Mouse (Mus musculus): ENCODE measurements at regions not wholly inside any gene's neighbourhood (a gene's known extent, or its start where the extent isn't known, plus 50 kb on each side); places are given as distances from the start of the nearest gene placed in this dataset.

DNA sequence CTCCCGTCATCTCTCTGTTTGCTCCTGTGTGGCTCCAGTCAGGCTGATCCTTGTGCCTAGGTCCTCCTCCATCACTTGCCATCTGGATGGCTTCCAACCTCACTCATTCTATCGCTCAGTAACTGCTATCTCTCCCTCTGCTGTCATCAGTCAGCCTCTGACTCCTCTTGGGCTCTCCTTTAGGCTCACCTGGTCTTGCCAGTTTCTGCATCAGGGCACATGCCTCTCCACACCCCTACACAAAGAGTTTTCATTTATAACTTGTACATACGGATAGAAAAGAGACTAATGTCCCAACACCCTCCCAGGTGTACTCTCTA is 2664.7 kb upstream of the Lrrc6 start:
- Histone ChIP-seq H3K27ac (no peak overlapping the region), H3K36me3 (no peaks in the 10 kb centered on the region), H3K4me2 (replicated peaks) (no peak overlapping the region), H3K9ac (no peak overlapping the region), H3K4me1 (no peaks in the 10 kb centered on the region), H3K27me3 (no peaks in the 10 kb centered on the region), H3K4me3 (no peak overlapping the region), H3K9me3 (no peaks in the 10 kb centered on the region)
- WGBS, result 79% methylated on average over 3 of the region's 3 CpGs
- ATAC-seq (ENCODE audit: insufficient number of reproducible peaks, insufficient read depth, low FRiP score, low TSS enrichment), result no peak

DNA sequence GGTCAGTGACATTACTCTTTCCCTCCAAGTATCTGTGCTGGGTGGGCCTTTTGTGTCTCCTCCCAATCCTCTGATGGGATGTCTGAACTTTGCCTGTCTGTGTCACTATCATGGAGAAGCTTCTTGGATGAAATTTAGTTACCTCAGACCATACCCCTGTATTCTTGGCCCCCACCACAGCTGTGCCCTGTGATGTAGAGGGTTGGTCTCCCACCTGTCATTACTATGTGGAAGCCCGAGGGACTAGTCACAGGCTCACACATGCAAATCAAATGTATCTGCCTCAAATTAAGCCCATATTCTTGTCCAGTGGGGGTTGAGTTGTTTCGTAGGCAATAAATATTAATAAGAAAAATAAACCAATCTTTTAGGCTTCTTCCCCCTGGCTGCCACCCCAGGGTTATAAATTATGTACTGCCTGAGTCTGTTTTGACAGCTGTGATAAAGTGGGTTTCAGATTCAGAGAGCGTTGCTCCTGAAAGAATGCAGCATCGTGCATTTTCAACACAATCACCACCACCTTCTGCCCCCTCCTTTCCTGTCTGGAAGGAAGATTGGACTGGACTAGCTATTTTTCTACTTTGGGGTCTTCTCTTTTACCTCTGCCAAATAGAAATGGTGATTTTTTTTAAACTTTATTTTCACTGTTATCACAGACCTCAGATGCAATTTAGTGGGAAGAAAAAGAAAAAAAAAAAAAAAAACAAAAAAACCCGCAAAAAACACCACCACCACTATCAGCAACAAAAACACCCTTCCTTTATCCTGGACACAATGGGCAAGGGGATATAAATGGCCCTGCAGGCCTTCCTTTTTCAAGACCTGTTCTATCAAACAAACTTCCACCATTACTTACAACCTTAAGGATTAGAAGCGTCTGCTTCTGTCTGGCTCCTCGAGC is 2664.1 kb upstream of the Lrrc6 start:
- H3K27me3 ChIP-seq, result no peaks in the 10 kb centered on the region
- no peak overlapping the region for H3K4me2 ChIP-seq (replicated peaks)
- H3K36me3 ChIP-seq, result no peaks in the 10 kb centered on the region
- H3K27ac ChIP-seq, result no peak overlapping the region
- no peak overlapping the region for H3K9ac ChIP-seq
- no peak overlapping the region for H3K4me3 ChIP-seq
- no peaks in the 10 kb centered on the region for H3K9me3 ChIP-seq
- 0 out of 2 replicates have a peak, but pooled peaks have one; percentile 41 for ATAC-seq (ENCODE audit: insufficient number of reproducible peaks, insufficient read depth, low FRiP score, low TSS enrichment)
- H3K4me1 ChIP-seq, result no peaks in the 10 kb centered on the region
- WGBS, result 47% methylated on average over 7 of the region's 7 CpGs

DNA sequence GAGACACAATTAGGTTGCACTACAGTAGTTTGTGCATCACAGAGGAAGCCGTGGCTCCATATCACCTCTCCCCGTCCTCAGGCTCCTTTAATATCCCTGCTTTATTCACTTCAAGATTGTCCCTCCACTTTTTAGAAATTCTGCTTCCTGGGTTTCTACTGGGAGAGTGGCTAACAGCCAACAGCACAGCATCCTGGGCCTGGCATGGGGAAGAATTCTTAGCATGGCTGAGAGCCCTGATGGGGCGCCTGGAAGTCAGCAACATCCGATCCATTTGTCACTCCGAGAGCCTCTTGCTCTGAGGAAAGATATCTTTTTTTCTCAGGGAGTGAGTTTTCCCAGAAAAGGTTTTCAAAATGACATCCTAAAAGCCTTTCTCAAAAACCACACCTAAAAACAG is 2660.3 kb upstream of the Lrrc6 start:
- H3K27ac ChIP-seq, result no peak overlapping the region
- H3K9ac ChIP-seq, result no peak overlapping the region
- 83% methylated on average over 5 of the region's 5 CpGs for WGBS
- H3K36me3 ChIP-seq, result no peaks in the 10 kb centered on the region
- ATAC-seq (ENCODE audit: insufficient number of reproducible peaks, insufficient read depth, low FRiP score, low TSS enrichment), result no peak
- no peak overlapping the region for H3K4me3 ChIP-seq
- H3K27me3 ChIP-seq, result no peaks in the 10 kb centered on the region
- H3K4me2 ChIP-seq (replicated peaks), result no peak overlapping the region
- H3K9me3 ChIP-seq, result no peaks in the 10 kb centered on the region
- no peaks in the 10 kb centered on the region for H3K4me1 ChIP-seq

DNA sequence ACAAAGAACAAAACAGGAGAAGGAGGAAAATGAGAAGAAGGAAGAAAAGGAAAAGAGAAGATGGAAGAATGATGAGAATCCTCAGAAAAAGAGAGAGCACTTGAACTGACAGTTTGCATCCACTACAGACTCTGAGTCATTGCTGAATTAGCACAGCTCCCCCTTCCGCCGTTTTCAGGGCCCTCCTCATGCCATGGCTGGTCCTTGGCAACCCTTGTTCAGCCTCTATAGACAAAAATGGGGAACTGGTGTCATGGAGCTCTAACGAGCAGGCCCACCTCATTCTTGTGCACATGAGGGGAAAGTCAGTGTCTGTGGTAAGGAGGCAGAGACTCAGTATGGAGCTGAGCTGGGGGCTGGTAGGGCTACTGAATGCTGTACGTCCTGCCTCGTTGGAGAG is 2657.4 kb upstream of the Lrrc6 start:
- Histone ChIP-seq H3K9ac (no peak overlapping the region), H3K4me2 (replicated peaks) (no peak overlapping the region), H3K4me3 (no peak overlapping the region), H3K27ac (no peak overlapping the region), H3K27me3 (no peaks in the 10 kb centered on the region), H3K36me3 (no peaks in the 10 kb centered on the region), H3K4me1 (no peaks in the 10 kb centered on the region), H3K9me3 (no peaks in the 10 kb centered on the region)
- no peak for ATAC-seq (ENCODE audit: insufficient number of reproducible peaks, insufficient read depth, low FRiP score, low TSS enrichment)
- WGBS, result 84% methylated on average over 5 of the region's 5 CpGs

Data from embryonic facial prominence, embryonic 12.5 days (tissue).